Mouse (Mus musculus): ENCODE results near the gene Larp1.
A peak's percentile ranks its signal among the peaks of the same experiment; 100 is the strongest.
"Not testable (repeated sequence)": the region's sequence is repeated elsewhere in the genome, so short reads cannot be mapped to it uniquely, and the experiment has no call there.

Larp1 gene

DNA sequence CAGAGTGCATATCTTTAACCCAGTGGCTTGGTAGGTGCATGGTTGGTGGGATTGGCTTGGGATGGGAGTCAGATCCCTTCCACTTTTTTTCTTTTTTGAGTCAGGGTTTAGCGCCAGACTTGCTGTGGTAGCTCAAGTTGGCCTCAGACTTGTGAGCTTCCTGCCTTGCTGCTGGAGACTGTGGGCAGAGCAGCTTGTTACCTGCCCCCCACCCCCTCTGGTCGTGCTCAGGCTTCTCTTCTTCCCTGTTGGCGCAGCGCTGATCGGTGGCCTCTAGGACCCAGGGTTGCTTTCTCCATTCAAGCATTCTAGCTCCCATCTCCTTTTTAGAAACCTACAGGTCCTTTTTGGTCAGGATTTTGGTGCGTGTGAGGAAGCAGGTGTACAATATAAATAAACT is 22.3 kb downstream of the Larp1 start:
- no peak for DNase-seq

- no peak for DNase-seq
Measured at GRCm38 (mm10) chr11:58033635-58034034, 24.8 kb downstream of the Larp1 start.

GRCm38 (mm10) chr11:58039027-58039426 is 30.2 kb downstream of the Larp1 start:
- no peak for DNase-seq

DNA sequence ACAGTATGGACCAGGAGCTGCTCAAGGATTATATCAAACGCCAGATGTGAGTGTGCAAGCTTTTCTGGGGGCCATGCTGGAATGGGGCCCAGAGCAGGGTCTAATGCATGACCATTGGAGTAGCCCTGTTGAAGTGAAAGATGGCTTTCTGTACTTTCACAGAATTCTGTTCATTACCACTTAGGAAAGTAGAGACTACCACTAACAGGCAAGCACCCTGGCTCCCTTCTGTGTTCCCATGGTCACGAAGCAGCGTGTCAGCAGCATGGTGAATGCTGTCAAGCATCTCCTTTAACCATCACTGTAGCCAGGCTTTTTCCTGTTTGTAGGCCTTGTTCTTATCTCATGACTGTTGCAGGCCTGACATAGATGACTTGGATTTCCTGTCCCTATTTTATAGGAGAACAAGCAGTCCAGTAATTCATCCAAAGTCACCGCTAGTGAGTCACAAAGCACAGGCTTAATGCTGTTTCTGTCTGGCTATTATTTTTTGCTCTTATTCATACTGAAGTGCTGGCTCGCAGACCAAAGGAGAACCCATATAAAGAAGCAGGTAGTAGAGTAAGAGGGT is 34.1 kb downstream of the Larp1 start:
- no peak for DNase-seq

- no peak for DNase-seq
Measured at GRCm38 (mm10) chr11:58046438-58046837, 37.6 kb downstream of the Larp1 start.

DNA sequence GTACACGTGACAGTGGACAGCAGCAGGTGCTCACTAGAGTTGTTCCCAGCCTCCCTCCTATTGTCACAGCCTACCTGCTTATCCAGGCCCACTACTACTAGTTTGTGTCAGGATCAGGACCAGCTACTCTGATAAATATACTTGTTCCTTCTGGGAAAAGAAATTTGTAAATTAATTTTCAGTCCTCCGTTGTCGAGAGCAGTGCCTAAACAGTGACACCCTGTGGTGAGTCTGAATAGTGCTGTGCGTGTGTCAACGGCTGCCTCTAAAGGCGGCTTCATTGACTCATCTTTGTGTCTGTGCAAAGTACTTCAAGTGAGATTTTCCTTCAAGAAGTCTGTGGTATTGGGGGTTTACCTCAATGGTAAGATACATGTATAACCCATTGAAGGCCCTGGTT is 48.6 kb downstream of the Larp1 start:
- peak; percentile 53 to 59 for DNase-seq

- not testable (repeated sequence) for DNase-seq
Measured at GRCm38 (mm10) chr11:58059752-58060151, 50.9 kb downstream of the Larp1 start.

- peak; percentile 63 to 76 for DNase-seq
Measured at GRCm38 (mm10) chr11:58061218-58061617, 52.4 kb downstream of the Larp1 start.

DNA sequence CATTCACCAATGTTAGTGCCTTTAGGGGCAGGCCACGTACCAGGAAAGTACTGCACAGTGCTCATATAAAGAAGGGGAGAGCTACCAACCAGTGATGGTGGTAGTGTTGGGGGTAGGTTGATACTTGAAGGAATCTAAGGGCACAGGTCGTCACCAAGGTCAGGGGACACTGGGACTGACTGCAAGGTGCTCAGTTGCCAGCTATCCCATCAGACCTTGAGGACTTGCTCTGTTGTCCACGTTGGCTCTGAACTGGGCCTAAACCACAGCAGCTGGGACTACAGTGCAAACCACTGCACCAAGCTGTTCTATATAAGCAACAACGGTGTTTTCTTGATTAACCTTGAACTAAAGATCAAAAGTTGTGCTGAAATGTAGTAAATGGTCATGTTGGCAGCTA is 53.7 kb downstream of the Larp1 start:
- DNase-seq, result no peak

DNA sequence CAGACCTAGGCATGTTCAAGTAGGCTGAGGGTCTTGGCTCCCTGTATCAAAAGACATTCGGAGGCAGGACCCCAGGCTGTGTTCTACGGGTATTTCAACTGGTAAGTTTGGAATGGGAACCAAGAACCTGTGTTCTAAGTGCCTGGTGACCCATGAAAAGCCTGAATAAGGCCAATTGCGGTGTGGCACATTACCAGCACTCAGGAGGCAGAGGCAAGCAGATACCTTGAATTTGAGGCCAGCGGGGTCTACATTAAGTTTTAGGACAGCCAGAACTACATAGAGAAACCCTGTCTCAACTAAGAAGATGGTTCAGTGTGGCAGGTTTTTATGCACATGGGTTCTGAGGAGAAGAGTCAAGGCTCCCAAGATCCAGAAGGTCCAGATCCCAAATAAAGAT is 56.2 kb downstream of the Larp1 start:
- DNase-seq, result no peak

- no peak for DNase-seq
Measured at GRCm38 (mm10) chr11:58072978-58073377, 64.1 kb downstream of the Larp1 start.

GRCm38 (mm10) chr11:58077270-58077669 is 68.4 kb downstream of the Larp1 start:
- no peak for DNase-seq

DNA sequence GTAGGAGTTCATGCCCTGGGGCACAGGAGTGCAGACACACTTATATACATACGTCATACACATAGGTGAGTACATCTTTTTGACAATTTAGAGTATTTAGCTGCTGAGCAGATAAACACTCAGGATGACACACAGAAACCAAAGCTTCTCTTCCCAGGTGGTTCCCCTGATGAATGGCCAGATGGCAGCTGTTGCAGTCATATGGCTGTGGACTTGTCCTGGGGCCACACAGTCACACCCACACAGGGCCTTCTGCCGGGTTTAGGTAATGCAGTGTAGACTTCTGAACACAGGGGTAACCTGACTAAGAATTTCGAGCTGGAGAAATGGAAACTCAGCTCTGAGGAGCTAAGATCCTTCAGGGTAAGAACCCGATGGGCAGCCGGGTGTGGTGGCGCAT is 72.9 kb downstream of the Larp1 start:
- peak; percentile 52 to 65 for DNase-seq

- DNase-seq, result no peak
Measured at GRCm38 (mm10) chr11:58092541-58092940, 83.7 kb downstream of the Larp1 start.

- DNase-seq, result no peak
Measured at GRCm38 (mm10) chr11:58093021-58093528, 84.2 kb downstream of the Larp1 start, which contains the start of gene Gm12248. Gene Gm12248, minus strand, starts transcription at chr11:58093134.

- no peak for DNase-seq
Measured at GRCm38 (mm10) chr11:58094766-58095165, 85.9 kb downstream of the Larp1 start.

- DNase-seq, result no peak
Measured at GRCm38 (mm10) chr11:58095561-58095960, 86.7 kb downstream of the Larp1 start.

- DNase-seq, result no peak
Measured at GRCm38 (mm10) chr11:58096160-58096559, 87.3 kb downstream of the Larp1 start.

DNA sequence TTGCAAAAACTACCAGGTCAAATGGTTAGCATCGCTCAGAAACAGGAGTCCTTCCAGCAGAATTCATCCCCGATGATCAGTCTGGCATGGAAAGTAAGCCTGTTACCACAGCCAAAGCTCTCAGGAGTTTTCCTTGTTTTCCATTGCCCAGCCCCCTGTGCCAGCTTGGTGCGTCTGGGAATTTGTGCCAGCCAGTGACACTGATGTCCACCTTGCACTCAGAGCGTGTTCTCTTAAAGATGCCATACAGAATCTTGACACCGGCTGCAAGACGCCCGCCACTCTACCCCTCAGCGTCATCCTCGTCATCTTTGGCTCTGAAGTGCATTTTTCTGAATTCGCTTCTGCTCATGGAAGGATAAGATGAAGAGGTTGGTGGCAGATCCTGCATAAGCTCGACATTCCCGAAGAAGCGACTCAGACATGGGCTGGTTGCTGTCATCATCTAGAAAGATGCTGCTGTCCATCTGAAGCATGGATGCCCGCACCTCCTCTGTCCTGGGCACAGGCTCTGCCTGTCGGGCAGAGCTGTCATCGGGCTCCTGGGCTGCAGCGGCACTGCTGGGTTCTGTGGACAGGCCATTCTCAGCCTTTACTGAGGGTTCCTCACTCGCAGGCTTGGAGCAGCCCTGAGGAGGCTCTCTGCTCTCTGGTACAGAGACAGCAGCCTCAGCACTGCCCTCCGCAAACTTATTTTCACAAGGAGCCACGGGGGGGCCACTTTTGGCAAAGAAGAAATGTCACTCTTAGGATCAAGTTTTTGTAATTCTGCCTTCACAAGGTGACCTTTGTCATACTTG is 88.2 kb downstream of the Larp1 start:
- DNase-seq, result peak; percentile 57 to 58

DNA sequence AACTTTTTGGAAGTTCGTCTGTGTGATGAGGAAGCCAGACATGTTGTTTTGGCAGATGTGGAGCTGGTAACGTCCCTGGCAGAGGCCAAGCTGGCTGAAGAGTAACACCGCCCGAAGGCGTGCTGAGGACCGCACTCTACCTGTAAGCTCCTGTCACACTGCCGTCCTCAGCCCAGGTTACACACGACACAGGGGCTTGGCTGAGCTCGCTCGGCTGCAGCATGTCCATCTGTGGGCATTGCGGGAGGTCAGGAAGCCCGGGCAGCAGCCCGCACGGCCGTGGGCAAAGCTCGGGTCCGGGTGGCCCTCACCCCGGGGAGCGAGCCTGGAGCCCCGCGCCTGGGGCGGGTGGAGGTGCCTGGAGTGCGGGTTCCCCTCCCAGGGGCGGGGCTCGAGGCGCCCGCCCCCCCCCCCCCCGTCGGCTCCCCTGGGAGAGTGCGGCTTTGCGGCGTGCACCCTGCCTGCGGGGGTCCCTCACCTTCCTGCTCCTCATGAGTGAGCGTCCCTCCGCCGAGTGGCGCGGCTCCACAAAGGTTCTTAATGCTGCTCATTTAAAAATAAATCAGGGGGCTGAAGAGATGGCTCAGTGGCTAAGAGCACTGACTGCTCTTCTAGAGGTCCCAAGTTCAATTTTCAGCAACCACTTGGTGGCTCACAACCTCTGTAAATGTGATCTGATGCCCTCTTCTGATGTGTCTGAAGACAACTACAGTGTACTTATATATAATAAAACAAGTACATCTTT is 88.9 kb downstream of the Larp1 start:
- peak in 1 of 2 experiments; percentile 63 for DNase-seq

- not testable (repeated sequence) for DNase-seq
Measured at GRCm38 (mm10) chr11:58098366-58098720, 89.5 kb downstream of the Larp1 start.

DNA sequence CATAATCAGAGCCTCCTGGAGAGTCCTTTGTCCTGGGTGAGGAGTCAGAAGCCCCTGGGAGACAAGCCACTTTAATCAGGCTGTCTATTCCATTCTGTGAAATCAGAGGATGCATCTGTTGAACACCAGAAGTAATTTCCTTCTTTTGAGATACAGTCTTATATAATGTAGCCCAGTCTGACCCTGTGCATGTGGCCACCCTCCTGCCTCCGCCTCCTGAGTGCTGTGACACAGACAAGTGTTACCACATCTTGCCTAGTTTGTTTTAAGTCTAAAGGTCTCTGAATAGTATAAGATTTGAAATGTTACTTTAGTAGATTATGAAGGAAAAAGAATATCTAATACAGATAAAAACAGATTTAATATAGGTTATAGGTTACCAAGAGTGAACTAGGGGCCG is 91.1 kb downstream of the Larp1 start:
- no peak for DNase-seq

GRCm38 (mm10) chr11:58101194-58101720 is 92.4 kb downstream of the Larp1 start:
- DNase-seq, result no peak
